Comparison of ENCODE assay signal across 10 mouse cellular contexts in genomic region chr11:20313576-20313975, GRCm38 (mm10).
"Had no signal": no experiment of that assay in that cellular context is flagged by ENCODE, and none has a peak within 500 bp of the region (broad histone marks: within the 10 kb centered on the region; RNA-seq: fewer than 3 reads in every experiment).

No protein-coding gene starts in this region.

- DNase-seq: layer of hippocampus, postnatal 36 days; liver, embryonic 13.5 days; lung, adult 2 months; lung, postnatal 14 days; right cerebral cortex, adult 18-20 months; right cerebral cortex, postnatal 14 days; right cerebral cortex, postnatal 4 days; thymus, adult 2 months; thymus, postnatal 14 days; thymus, postnatal 4 days had no signal
